Mouse (Mus musculus) left cerebral cortex, adult 2 months (tissue): Measurements from ENCODE around the gene Cspg4. TPM values are rescaled to one million over a fixed set of nuclear protein-coding genes. Genes with fewer than 3 reads are reported as not detected.

Experiments used
- DNase-seq, 2 experiments: peaks; one replicate each; pipeline ENCODE4 v3.0.0; 2021 to 2022; ENCODE audit warnings: low spot score in 2 of 2, mixed read lengths in 1 of 2; ENCODE audit errors: extremely low spot score in 1 of 2
- H3K27ac ChIP-seq: fragments of 200-600 bp; 2 replicates; pipeline ENCODE4 v1.8.1; 2022
- H3K4me3 ChIP-seq: fragments of 200-600 bp; 2 replicates; pipeline ENCODE4 v1.8.1; 2022
- CTCF ChIP-seq: fragments of 200-600 bp; IDR thresholded peaks from 2 replicates; pipeline ENCODE4 v1.8.1; 2022; ENCODE audit warnings: antibody characterized with exemption, mild to moderate bottlenecking, moderate library complexity
- intact Hi-C: fragments of 180-260 bp; cut with DNase I; formaldehyde crosslinking; loops from one replicate; pipeline ENCODE4 v1.15.1; 2025
- total RNA-seq, 2 experiments: library from RNA; stranded (reverse); gene quantifications; 2 replicates each; pipeline ENCODE4 v1.2.3; 2021

The Cspg4 gene
- total RNA-seq, 2 experiments from 2014 or later: 15.2 to 15.9 TPM

- Histone ChIP-seq H3K4me3 (no peak overlapping the region), H3K27ac (peak overlapping the region; percentile 76)
- no peak for TF ChIP-seq CTCF
- DNase-seq: peak; percentile 51 to 62
- intact Hi-C loops: no loop called here
Measured at GRCm38 (mm10) chr9:56868292-56868691, 3.5 kb downstream of the Cspg4 start.

GRCm38 (mm10) chr9:56869552-56869951 lies 4.7 kb downstream of the Cspg4 start:
- Histone ChIP-seq H3K27ac (peak overlapping the region; percentile 76), H3K4me3 (no peak overlapping the region)
- DNase-seq: peak; percentile 67 to 79
- no peak for TF ChIP-seq CTCF
- intact Hi-C loops: no loop called here

GRCm38 (mm10) chr9:56870778-56871177 lies 5.9 kb downstream of the Cspg4 start:
- peak overlapping the region; percentile 76; the same call in 1 of the 2 replicates for H3K27ac ChIP-seq
- intact Hi-C loops: no loop called here
- DNase-seq: no peak
- H3K4me3 ChIP-seq: no peak overlapping the region
- no peak for TF ChIP-seq CTCF

GRCm38 (mm10) chr9:56871191-56871590 lies 6.4 kb downstream of the Cspg4 start:
- intact Hi-C loops: no loop called here
- Histone ChIP-seq H3K4me3 (no peak overlapping the region), H3K27ac (peak overlapping the region; percentile 56)
- no peak for DNase-seq
- TF ChIP-seq CTCF: no peak

GRCm38 (mm10) chr9:56872105-56872903 lies 7.5 kb downstream of the Cspg4 start:
- peak overlapping the region; percentile 36; the same call in 1 of the 2 replicates for H3K27ac ChIP-seq
- TF ChIP-seq CTCF: no peak
- no peak overlapping the region for H3K4me3 ChIP-seq
- no peak for DNase-seq
- intact Hi-C loops: no loop called here

GRCm38 (mm10) chr9:56873097-56873496 lies 8.3 kb downstream of the Cspg4 start:
- intact Hi-C loops: no loop called here
- DNase-seq: no peak
- TF ChIP-seq CTCF: no peak

GRCm38 (mm10) chr9:56876784-56877183 lies 12.0 kb downstream of the Cspg4 start:
- H3K4me3 ChIP-seq: no peak overlapping the region
- intact Hi-C loops: no loop called here
- no peak for DNase-seq
- H3K27ac ChIP-seq: no peak overlapping the region
- TF ChIP-seq CTCF: no peak

More at GRCm38 (mm10) chr9:56873097-56873496, 8.3 kb downstream of the Cspg4 start:
- Histone ChIP-seq H3K4me3 (no peak overlapping the region), H3K27ac (no peak overlapping the region; the same call in 1 of the 2 replicates)

- no peak for TF ChIP-seq CTCF
- Histone ChIP-seq H3K27ac (no peak overlapping the region), H3K4me3 (no peak overlapping the region)
- DNase-seq: no peak
- intact Hi-C loops: no loop called here
Measured at GRCm38 (mm10) chr9:56877284-56877683, 12.5 kb downstream of the Cspg4 start.

- Histone ChIP-seq H3K4me3 (no peak overlapping the region), H3K27ac (no peak overlapping the region)
- no peak for DNase-seq
- intact Hi-C loops: no loop called here
- no peak for TF ChIP-seq CTCF
Measured at GRCm38 (mm10) chr9:56880790-56881189, 16.0 kb downstream of the Cspg4 start.

GRCm38 (mm10) chr9:56881539-56882082 lies 16.8 kb downstream of the Cspg4 start:
- TF ChIP-seq CTCF: no peak
- intact Hi-C loops: no loop called here
- Histone ChIP-seq H3K4me3 (no peak overlapping the region), H3K27ac (no peak overlapping the region)
- no peak for DNase-seq

- TF ChIP-seq CTCF: no peak
- no peak for DNase-seq
- H3K4me3 ChIP-seq: no peak overlapping the region
- no peak overlapping the region for H3K27ac ChIP-seq
- intact Hi-C loops: no loop called here
Measured at GRCm38 (mm10) chr9:56882283-56882682, 17.4 kb downstream of the Cspg4 start.

- DNase-seq: no peak
- no peak for TF ChIP-seq CTCF
- Histone ChIP-seq H3K4me3 (no peak overlapping the region), H3K27ac (no peak overlapping the region)
- intact Hi-C loops: no loop called here
Measured at GRCm38 (mm10) chr9:56882818-56883217, 18.0 kb downstream of the Cspg4 start.

GRCm38 (mm10) chr9:56883470-56883869 lies 18.6 kb downstream of the Cspg4 start:
- TF ChIP-seq CTCF: no peak
- intact Hi-C loops: no loop called here
- H3K4me3 ChIP-seq: no peak overlapping the region
- no peak overlapping the region for H3K27ac ChIP-seq
- no peak for DNase-seq
